23 mouse cellular contexts compared by ENCODE assay signal in genomic region chr13:72280343-72280742, GRCm38 (mm10).
A peak's percentile ranks its signal among the peaks of the same experiment; 100 is the strongest.
DNase-seq lines count a peak whose midpoint lies in the region; ATAC-seq and TF ChIP-seq lines count a peak whose summit lies in the region.
"Had no signal": no experiment of that assay in that cellular context is flagged by ENCODE, and none has a peak within 500 bp of the region (broad histone marks: within the 10 kb centered on the region; RNA-seq: fewer than 3 reads in every experiment).

No protein-coding gene starts in this region.

- no peaks in the 10 kb centered on the region for H3K36me3 ChIP-seq in forebrain, embryonic 11.5 days (ENCODE audit: control insufficient read depth, insufficient read depth, low read length)
- H3K36me3 ChIP-seq in forebrain, postnatal 0 days (ENCODE audit: insufficient read depth) = no peaks in the 10 kb centered on the region
- no peaks in the 10 kb centered on the region for H3K36me3 ChIP-seq in midbrain, embryonic 11.5 days (ENCODE audit: control insufficient read depth, insufficient read depth, low read length)
- no peaks in the 10 kb centered on the region for H3K36me3 ChIP-seq in midbrain, embryonic 10.5 days
- no peaks in the 10 kb centered on the region for H3K36me3 ChIP-seq in midbrain, embryonic 12.5 days
- H3K36me3 ChIP-seq: heart, embryonic 10.5 days; liver, embryonic 13.5 days; neural tube, embryonic 12.5 days had no signal

- H3K4me1 ChIP-seq in forebrain, embryonic 11.5 days (replicated peaks; ENCODE audit: control insufficient read depth, insufficient read depth, low read length) = no peaks in the 10 kb centered on the region
- no peaks in the 10 kb centered on the region for H3K4me1 ChIP-seq in forebrain, postnatal 0 days (ENCODE audit: insufficient read depth)
- H3K4me1 ChIP-seq in midbrain, embryonic 11.5 days (ENCODE audit: control insufficient read depth, insufficient read depth, low read length) = no peaks in the 10 kb centered on the region
- H3K4me1 ChIP-seq in midbrain, embryonic 10.5 days = 0 out of 2 replicates have a peak, but pooled peaks cover 4% of the 10 kb centered on the region
- H3K4me1 ChIP-seq in midbrain, embryonic 12.5 days = no peaks in the 10 kb centered on the region; the same call in 1 of the 2 replicates
- H3K4me1 ChIP-seq: liver, embryonic 13.5 days; megakaryocyte, embryonic 14.5 days; neural tube, embryonic 12.5 days had no signal

- DNase-seq in forebrain, embryonic 11.5 days (ENCODE audit: low spot score) = no peak
- no peak for DNase-seq in forebrain, postnatal 0 days
- peak; percentile 85 for DNase-seq in midbrain, embryonic 11.5 days (ENCODE audit: low spot score, missing footprints)
- no peak for DNase-seq in midbrain, embryonic 10.5 days (ENCODE audit: low spot score)
- peak; percentile 60 for DNase-seq in retina, embryonic 14.5 days (ENCODE audit: low spot score)
- DNase-seq in layer of hippocampus, adult 2 months (ENCODE audit: low spot score in 2 of 2) = no peak
- DNase-seq in spleen, postnatal 10 days (ENCODE audit: low spot score in 2 of 2) = no peak
- DNase-seq: adrenal gland, postnatal 25 days; gastrocnemius, adult 2 months; kidney, postnatal 25 days; layer of hippocampus, adult 9-11 months; liver, embryonic 13.5 days; lung, embryonic 14.5 days; lung, postnatal 36 days; thymus, adult 2 months; thymus, postnatal 4 days had no signal

- no peak overlapping the region for H3K27ac ChIP-seq in forebrain, embryonic 11.5 days (ENCODE audit: low read depth, low read length)
- H3K27ac ChIP-seq in forebrain, postnatal 0 days (ENCODE audit: low read depth, low read length) = no peak overlapping the region
- no peak overlapping the region for H3K27ac ChIP-seq in midbrain, embryonic 11.5 days (ENCODE audit: low read depth, low read length)
- H3K27ac ChIP-seq in midbrain, embryonic 10.5 days (replicated peaks) = no peak overlapping the region
- no peak overlapping the region for H3K27ac ChIP-seq in midbrain, embryonic 12.5 days (replicated peaks)
- H3K27ac ChIP-seq in layer of hippocampus, adult 2 months = no peak overlapping the region
- H3K27ac ChIP-seq: gastrocnemius, adult 2 months; heart, embryonic 10.5 days; liver, embryonic 13.5 days; neural tube, embryonic 12.5 days; stomach, postnatal 0 days had no signal

- H3K4me3 ChIP-seq in forebrain, embryonic 11.5 days (ENCODE audit: low read depth, low read length) = no peak overlapping the region
- H3K4me3 ChIP-seq in forebrain, postnatal 0 days (ENCODE audit: low read depth, low read length) = no peak overlapping the region
- H3K4me3 ChIP-seq in midbrain, embryonic 11.5 days (ENCODE audit: low read depth, low read length) = no peak overlapping the region
- H3K4me3 ChIP-seq in midbrain, embryonic 10.5 days = no peak overlapping the region
- H3K4me3 ChIP-seq in midbrain, embryonic 12.5 days = no peak overlapping the region
- H3K4me3 ChIP-seq in layer of hippocampus, adult 2 months = no peak overlapping the region
- H3K4me3 ChIP-seq: gastrocnemius, adult 2 months; heart, embryonic 10.5 days; liver, embryonic 13.5 days; megakaryocyte, embryonic 14.5 days; neural tube, embryonic 12.5 days had no signal

- H3K9me3 ChIP-seq in forebrain, embryonic 11.5 days (ENCODE audit: control insufficient read depth, low read length) = no peaks in the 10 kb centered on the region
- no peaks in the 10 kb centered on the region for H3K9me3 ChIP-seq in forebrain, postnatal 0 days (ENCODE audit: low read length)
- no peaks in the 10 kb centered on the region for H3K9me3 ChIP-seq in midbrain, embryonic 11.5 days (ENCODE audit: control insufficient read depth, low read length)
- H3K9me3 ChIP-seq in midbrain, embryonic 10.5 days (replicated peaks) = no peaks in the 10 kb centered on the region
- no peaks in the 10 kb centered on the region for H3K9me3 ChIP-seq in midbrain, embryonic 12.5 days
- H3K9me3 ChIP-seq: heart, embryonic 10.5 days; liver, embryonic 13.5 days; neural tube, embryonic 12.5 days had no signal

- no peak for TF ChIP-seq CTCF in forebrain, postnatal 0 days (IDR thresholded peaks at IDR 0.05; ENCODE audit: low read depth)
- TF ChIP-seq CTCF in layer of hippocampus, adult 2 months (conservative IDR thresholded peaks at IDR 0.05) = no peak

- peaks cover 10% of the 10 kb centered on the region for H3K27me3 ChIP-seq in forebrain, embryonic 11.5 days (ENCODE audit: control insufficient read depth, insufficient read depth, low read length)
- H3K27me3 ChIP-seq in forebrain, postnatal 0 days (ENCODE audit: insufficient read depth, low read length) = no peaks in the 10 kb centered on the region
- H3K27me3 ChIP-seq in midbrain, embryonic 11.5 days (ENCODE audit: control insufficient read depth, insufficient read depth, low read length) = peaks cover 4% of the 10 kb centered on the region; the same call in 1 of the 2 replicates
- H3K27me3 ChIP-seq in midbrain, embryonic 10.5 days (ENCODE audit: low read depth, poor library complexity, severe bottlenecking) = peaks cover 36% of the 10 kb centered on the region
- H3K27me3 ChIP-seq in midbrain, embryonic 12.5 days = peaks cover 28% of the 10 kb centered on the region
- H3K27me3 ChIP-seq: liver, embryonic 13.5 days; megakaryocyte, embryonic 14.5 days; neural tube, embryonic 12.5 days had no signal

- no peak overlapping the region for H3K9ac ChIP-seq in forebrain, embryonic 11.5 days (ENCODE audit: low read length)
- H3K9ac ChIP-seq in forebrain, postnatal 0 days = no peak overlapping the region
- no peak overlapping the region for H3K9ac ChIP-seq in midbrain, embryonic 11.5 days (ENCODE audit: low read length)
- H3K9ac ChIP-seq in midbrain, embryonic 12.5 days (replicated peaks) = no peak overlapping the region
- H3K9ac ChIP-seq: liver, embryonic 13.5 days; lung, embryonic 14.5 days; neural tube, embryonic 12.5 days had no signal

- peak; percentile 49; the same call in 1 of the 2 replicates for ATAC-seq in forebrain, embryonic 11.5 days (replicated peaks; ENCODE audit: low FRiP score)
- ATAC-seq in forebrain, postnatal 0 days = no peak
- peak; percentile 75 for ATAC-seq in midbrain, embryonic 11.5 days (ENCODE audit: low FRiP score)
- ATAC-seq in midbrain, embryonic 12.5 days (ENCODE audit: low FRiP score, low read depth) = peak; percentile 83
- ATAC-seq: CD4-positive, CD25-positive, alpha-beta regulatory T cell, adult 4 months; intestine, postnatal 0 days had no signal

- 18% methylated on average over 2 of the region's 2 CpGs for WGBS in forebrain, embryonic 11.5 days
- WGBS in forebrain, postnatal 0 days = 5% methylated on average over 2 of the region's 2 CpGs
- WGBS in midbrain, embryonic 11.5 days = 41% methylated on average over 2 of the region's 2 CpGs
- 35% methylated on average over 2 of the region's 2 CpGs for WGBS in midbrain, embryonic 10.5 days
- WGBS in midbrain, embryonic 12.5 days = 6% methylated on average over 2 of the region's 2 CpGs

- H3K4me2 ChIP-seq in forebrain, embryonic 11.5 days (ENCODE audit: low read depth, low read length, severe bottlenecking) = no peak overlapping the region
- no peak overlapping the region for H3K4me2 ChIP-seq in forebrain, postnatal 0 days (ENCODE audit: low read depth)
- no peak overlapping the region for H3K4me2 ChIP-seq in midbrain, embryonic 11.5 days
- no peak overlapping the region for H3K4me2 ChIP-seq in midbrain, embryonic 12.5 days (replicated peaks)
- H3K4me2 ChIP-seq: liver, embryonic 13.5 days; lung, embryonic 14.5 days; neural tube, embryonic 12.5 days had no signal

Comparison
In these comparisons a context has a peak if more than half of its experiments do, and no peak if none do; other contexts are left out.
1. DNase-seq: peak in midbrain, embryonic 11.5 days (single experiment) and retina, embryonic 14.5 days (single experiment); none in forebrain, embryonic 11.5 days (single experiment), forebrain, postnatal 0 days (single experiment), midbrain, embryonic 10.5 days (single experiment), layer of hippocampus, adult 2 months (0 of 2) and spleen, postnatal 10 days (0 of 2).